Mouse (Mus musculus) testis, adult 2 months (tissue): Measurements from ENCODE around the gene Dclre1c. TPM values are rescaled to one million over a fixed set of nuclear protein-coding genes. Genes with fewer than 3 reads are reported as not detected.

Source experiments
- H3K27ac ChIP-seq: fragments of 200-500 bp; 2 replicates; pipeline ENCODE4 v1.5.1; 2012; ENCODE audit warnings: low read depth, low read length; ENCODE audit not compliant: control insufficient read depth, insufficient read depth
- H3K27me3 ChIP-seq: fragments of 200-500 bp; 2 replicates; pipeline ENCODE4 v1.6.1; 2012; ENCODE audit warnings: mild to moderate bottlenecking, low read length, moderate library complexity; ENCODE audit not compliant: control insufficient read depth, insufficient read depth
- H3K36me3 ChIP-seq: fragments of 200-500 bp; 2 replicates; pipeline ENCODE4 v1.6.1; 2012; ENCODE audit warnings: mild to moderate bottlenecking, low read length; ENCODE audit not compliant: control insufficient read depth, insufficient read depth
- H3K4me1 ChIP-seq: fragments of 200-500 bp; 2 replicates; pipeline ENCODE4 v1.6.1; 2012; ENCODE audit warnings: low read length; ENCODE audit not compliant: control insufficient read depth, insufficient read depth
- H3K4me3 ChIP-seq: fragments of 200-500 bp; 2 replicates; pipeline ENCODE4 v1.5.1; 2012; ENCODE audit warnings: low read depth, mild to moderate bottlenecking, low read length, moderate library complexity, mixed read lengths; ENCODE audit not compliant: control insufficient read depth
- CTCF ChIP-seq: fragments of 200-500 bp; IDR thresholded peaks from 2 replicates; pipeline ENCODE4 v1.5.1; 2012; ENCODE audit warnings: low read depth, mild to moderate bottlenecking, inconsistent platforms, low read length, moderate library complexity; ENCODE audit not compliant: control insufficient read depth, insufficient read depth, insufficient replicate concordance
- POLR2A ChIP-seq: fragments of 200-500 bp; IDR thresholded peaks from 2 replicates; pipeline ENCODE4 v1.6.1; 2012; ENCODE audit warnings: low read depth, mild to moderate bottlenecking, inconsistent platforms, low read length, moderate library complexity; ENCODE audit not compliant: control insufficient read depth
- polyA plus RNA-seq: library from polyadenylated mRNA; depleted of rRNA; stranded (reverse); fragments of >200 nt; gene quantifications from 2 replicates; pipeline ENCODE4 v1.2.3, GENCODE M21; 2012

Gene Dclre1c
- polyA plus RNA-seq, 1 experiment: 6.4 TPM

DNA sequence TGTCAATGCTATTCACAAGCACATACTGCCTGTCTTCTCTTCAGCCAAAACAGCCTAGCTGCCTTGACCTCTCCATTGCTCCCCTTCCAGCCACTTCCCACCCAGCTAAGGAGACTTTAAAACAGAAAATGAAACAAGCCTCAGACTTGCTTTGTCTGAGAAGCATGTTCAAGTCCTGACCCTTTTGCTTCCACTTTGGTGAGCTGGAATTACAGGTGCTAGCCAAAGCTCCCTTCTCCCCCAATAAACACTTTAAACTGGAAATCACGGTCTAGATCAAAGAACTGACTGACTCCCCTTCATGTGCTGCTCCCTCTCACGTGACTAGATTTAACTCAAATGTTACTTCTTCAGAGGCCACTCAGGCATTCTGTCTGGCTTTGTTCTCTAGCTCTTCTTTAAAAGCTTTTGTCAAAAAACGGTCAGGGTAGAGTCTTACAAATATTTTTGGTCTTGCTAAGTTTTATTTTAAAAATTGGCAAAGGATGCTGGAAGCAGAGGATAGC is 51.9 kb downstream of the Dclre1c start:
- Histone ChIP-seq H3K27ac (peak overlapping the region; percentile 94), H3K4me3 (peak overlapping the region; percentile 94)
- TF ChIP-seq POLR2A (no peak), CTCF (no peak)

DNA sequence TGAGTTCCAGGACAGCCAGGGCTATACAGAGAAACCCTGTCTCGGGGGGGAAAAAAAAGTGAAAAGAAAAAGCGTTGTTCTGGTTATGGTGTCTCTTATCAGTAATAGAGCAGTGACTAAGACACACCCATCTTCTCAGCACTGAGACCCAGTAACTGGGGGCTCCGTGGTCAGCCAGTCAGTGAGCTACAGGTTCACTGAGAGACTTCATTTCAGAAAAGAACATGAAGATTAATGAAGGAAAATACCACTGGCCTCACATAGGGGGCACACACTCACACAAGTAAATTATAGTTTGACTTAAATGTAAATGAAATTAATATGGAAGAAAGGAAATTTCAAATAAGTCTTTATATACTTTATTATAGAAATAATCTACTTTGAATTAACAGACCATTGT is 56.3 kb downstream of the Dclre1c start:
- H3K4me1 ChIP-seq: no peaks in the 10 kb centered on the region; the same call in 1 of the 2 replicates
- H3K4me3 ChIP-seq: no peak overlapping the region
- no peaks in the 10 kb centered on the region for H3K36me3 ChIP-seq
- TF ChIP-seq POLR2A: no peak
- TF ChIP-seq CTCF: no peak
- no peaks in the 10 kb centered on the region for H3K27me3 ChIP-seq
- H3K27ac ChIP-seq: no peak overlapping the region

More for the DNA sequence above, 51.9 kb downstream of the Dclre1c start:
- Histone ChIP-seq H3K4me1 (no peaks in the 10 kb centered on the region; the same call in none of the 2 replicates), H3K36me3 (no peaks in the 10 kb centered on the region), H3K27me3 (no peaks in the 10 kb centered on the region)

DNA sequence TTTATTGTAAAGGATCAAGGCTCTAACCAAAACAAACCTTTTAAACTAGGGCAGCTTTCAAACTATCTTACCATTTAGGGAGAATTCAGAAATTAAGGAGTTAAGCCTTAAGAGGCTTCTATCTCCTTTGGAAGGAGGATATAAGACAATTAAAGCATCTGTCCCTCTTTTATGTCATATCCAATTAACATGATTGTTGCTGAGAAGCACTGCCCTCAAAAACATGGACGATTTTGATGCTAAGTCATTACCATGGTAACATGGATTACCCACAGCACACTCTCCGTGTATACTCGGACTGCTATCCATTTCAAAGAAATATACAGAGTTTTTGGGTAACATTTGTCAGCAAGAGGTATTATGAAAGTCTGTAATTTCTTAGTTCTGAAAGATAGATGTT is 65.9 kb downstream of the Dclre1c start:
- H3K27me3 ChIP-seq: no peaks in the 10 kb centered on the region
- H3K4me1 ChIP-seq: no peaks in the 10 kb centered on the region
- H3K36me3 ChIP-seq: no peaks in the 10 kb centered on the region
- H3K4me3 ChIP-seq: no peak overlapping the region
- H3K27ac ChIP-seq: no peak overlapping the region
- TF ChIP-seq CTCF: no peak

DNA sequence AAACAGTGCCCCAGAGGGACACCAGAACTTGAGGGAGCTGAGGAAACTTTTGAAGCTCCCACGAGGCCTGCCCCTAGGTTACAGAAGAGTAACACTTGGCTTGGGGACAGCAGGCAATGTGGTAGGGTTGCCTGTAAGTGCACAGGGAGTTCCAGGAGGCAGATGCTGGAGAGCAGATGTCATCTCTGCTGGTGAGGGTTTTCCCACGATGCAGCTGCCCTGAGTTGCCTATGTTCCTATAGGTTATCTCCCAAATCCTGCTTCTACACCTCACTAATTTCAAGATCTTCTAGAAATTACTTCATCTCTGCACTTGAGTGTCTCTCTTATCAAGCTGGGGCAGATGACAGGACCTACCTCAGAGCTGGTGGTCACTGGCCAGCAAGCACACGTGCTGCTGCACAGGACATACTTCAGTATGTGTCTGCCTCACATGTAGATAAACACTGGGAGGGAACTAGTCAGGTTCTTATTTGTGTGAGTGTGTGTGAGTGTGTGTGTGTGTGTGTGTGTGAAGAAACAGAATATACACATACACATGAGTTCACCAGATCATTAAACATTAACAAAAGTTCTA is 70.0 kb downstream of the Dclre1c start:
- Histone ChIP-seq H3K36me3 (no peaks in the 10 kb centered on the region; the same call in none of the 2 replicates), H3K27ac (no peak overlapping the region), H3K4me1 (no peaks in the 10 kb centered on the region)

DNA sequence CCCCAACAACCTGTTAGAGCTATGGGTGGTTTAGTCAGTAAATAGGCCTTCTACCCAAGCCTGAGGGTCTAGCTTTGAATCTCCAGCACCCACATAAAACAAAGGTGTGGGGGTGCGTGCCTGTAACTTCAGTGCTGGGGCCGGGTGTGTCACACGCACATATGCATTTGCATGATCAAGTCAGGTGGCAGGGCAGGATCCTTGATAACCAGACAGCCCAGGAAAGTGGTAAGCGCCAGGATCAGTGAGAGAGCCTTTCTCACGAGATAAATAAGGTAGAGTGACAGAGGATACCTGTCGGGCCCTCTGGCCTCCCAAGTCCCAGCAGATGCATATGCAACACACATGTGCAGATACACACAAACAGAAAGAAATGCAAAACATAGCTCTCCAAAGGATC is 75.6 kb downstream of the Dclre1c start:
- no peak overlapping the region for H3K4me3 ChIP-seq
- no peaks in the 10 kb centered on the region for H3K27me3 ChIP-seq
- H3K27ac ChIP-seq: no peak overlapping the region
- no peaks in the 10 kb centered on the region for H3K4me1 ChIP-seq
- peaks cover 1% of the 10 kb centered on the region for H3K36me3 ChIP-seq
- TF ChIP-seq POLR2A: no peak
- no peak for TF ChIP-seq CTCF

More for the DNA sequence above, 70.0 kb downstream of the Dclre1c start:
- TF ChIP-seq CTCF (no peak), POLR2A (no peak)
- Histone ChIP-seq H3K27me3 (no peaks in the 10 kb centered on the region), H3K4me3 (no peak overlapping the region)

DNA sequence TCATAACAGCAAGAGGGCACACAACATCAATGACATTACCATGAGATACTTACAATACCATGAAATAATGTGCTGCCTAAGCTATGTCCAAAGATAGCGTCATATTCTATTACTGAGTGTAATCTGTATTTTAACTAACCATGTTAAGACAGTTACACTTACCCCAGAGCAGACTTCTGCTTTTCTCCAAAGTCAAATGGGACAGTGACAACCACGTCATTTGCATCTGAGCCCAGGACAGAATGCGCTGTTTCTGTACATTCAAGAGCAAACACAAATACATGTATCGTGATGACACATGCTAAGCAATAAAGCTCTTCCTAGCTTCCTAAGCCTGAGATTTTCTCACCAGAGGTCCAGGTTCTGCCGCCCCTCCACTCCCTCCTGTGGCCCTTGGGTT is 77.0 kb downstream of the Dclre1c start:
- no peaks in the 10 kb centered on the region for H3K4me1 ChIP-seq
- no peak overlapping the region for H3K27ac ChIP-seq
- TF ChIP-seq CTCF: no peak
- H3K27me3 ChIP-seq: no peaks in the 10 kb centered on the region
- no peak overlapping the region for H3K4me3 ChIP-seq
- peaks cover 1% of the 10 kb centered on the region for H3K36me3 ChIP-seq

DNA sequence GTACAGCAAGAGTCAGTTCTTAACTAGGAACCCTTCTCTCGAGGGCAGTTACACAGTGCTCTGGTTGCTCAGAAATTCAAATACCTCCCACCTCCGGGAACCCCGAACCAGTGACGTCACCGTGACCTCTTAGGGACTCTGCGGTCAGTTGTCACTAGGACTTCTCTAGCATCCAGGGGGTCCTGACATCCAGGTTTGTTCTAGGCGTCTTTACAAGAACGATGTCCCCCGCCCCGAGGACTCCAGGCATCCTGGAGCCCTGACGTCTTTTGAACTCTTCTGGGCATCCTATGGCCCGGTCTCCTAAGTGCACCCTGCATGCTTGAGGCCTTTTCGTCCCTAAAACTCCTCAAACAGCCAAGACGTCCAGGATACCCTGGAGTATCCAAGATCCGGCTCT is 88.1 kb downstream of the Dclre1c start:
- Histone ChIP-seq H3K27ac (peak overlapping the region; percentile 61), H3K4me3 (peak overlapping the region; percentile 95), H3K27me3 (no peaks in the 10 kb centered on the region), H3K36me3 (no peaks in the 10 kb centered on the region), H3K4me1 (peaks cover 4% of the 10 kb centered on the region)
- no peak for TF ChIP-seq POLR2A
- no peak for TF ChIP-seq CTCF
